Mouse (Mus musculus) CD8-positive naive resting alpha-beta T cell, adult 2 months (primary cell): ENCODE measurements around the gene D430041D05Rik.

Source experiments
- DNase-seq, 2 experiments: peaks; one replicate each; pipeline ENCODE4 v3.0.0; 2022; ENCODE audit warnings: low read depth in 2 of 2, low spot score in 2 of 2

Gene D430041D05Rik

DNA sequence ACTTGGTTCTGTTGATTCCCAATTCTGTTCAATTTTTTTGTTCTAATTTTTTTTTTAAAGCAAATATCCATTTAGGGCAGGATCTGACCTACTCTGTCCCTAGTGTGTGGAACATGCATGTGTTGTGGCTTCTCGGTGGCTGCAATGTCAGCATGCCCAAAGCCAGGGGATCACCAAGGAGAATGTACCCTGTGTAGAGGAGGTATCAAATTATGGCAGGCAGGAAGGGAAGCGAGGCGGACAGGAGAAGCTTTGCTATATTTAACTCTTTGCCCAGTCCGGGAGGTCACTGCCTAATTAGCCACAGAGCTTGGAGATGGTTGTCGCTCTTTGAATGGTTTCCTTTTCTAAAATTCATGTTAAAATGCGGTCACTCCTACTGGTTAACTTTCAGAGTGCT is 212.6 kb downstream of the D430041D05Rik start:
- no peak for DNase-seq

DNA sequence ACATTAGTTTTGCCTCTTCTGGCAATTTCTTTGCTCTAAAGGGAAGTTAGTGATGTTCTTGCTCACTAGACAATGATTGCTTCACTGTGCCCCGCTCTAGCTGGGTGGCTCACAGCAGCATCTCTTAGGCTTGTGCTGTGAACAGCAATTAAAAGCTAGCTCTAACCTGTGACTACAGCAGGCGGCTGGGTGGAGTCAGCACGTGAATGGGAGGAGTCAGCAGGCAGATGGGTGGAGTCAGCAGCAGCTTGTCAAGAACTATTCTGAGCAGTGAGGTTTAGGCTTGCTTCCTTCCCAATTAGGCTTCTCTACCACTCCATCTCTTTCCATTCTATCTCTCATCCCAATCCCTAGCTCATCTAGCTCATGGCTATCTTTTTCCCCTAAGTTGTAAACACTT is 213.5 kb downstream of the D430041D05Rik start:
- DNase-seq: no peak

DNA sequence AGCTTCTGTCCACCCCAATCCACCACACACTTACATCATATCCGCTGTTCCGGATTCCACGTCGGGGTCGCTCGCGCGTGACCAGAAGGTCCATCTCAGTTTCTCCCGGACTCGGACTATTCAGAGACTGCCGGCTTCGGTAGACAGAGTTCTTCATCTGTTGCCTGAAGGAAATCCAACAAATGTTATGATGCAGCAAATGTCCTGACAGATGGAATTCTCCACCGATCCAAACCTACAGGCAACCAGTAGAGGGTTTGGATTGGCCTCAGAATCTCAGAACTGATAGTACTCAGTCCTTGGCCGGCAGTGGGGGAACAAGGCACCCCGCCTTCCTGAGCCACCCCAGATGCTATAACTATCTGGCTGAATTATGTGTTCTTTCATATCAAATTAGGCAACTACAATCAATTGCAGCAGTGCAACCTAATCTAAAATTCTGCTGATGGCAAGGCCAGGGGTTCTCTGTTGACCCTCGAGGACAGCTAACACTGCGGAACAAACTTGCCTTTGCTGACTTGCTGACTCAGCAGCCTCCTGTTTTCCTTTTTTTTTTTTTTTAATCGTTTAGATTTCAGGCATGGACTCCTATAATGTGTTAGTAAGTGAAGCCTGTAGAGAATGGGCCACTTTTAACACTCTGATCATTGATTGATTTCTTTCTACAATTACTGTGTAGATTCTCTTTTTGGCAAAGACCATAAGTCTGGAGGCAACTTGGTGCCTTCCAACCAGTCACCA is 218.2 kb downstream of the D430041D05Rik start:
- DNase-seq: no peak

DNA sequence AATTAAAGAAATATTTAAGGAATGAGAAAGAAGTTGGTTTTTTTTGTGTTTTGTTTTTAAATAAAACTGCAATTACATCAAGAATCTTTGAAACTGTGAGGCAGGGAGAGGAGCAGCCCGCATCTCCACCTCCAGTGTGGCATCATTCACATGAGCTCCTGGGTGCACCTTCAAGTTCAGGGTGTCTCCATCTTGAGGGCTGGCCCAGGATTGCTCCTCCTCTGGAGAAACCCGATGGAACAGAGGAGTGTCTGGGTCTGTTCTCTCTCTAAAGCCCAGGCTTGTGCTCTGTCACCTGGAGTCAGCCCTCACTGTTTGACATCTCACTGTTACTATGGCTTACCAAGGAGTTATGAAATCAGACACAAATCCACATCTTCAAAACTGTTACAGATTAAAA is 219.1 kb downstream of the D430041D05Rik start:
- DNase-seq: no peak

DNA sequence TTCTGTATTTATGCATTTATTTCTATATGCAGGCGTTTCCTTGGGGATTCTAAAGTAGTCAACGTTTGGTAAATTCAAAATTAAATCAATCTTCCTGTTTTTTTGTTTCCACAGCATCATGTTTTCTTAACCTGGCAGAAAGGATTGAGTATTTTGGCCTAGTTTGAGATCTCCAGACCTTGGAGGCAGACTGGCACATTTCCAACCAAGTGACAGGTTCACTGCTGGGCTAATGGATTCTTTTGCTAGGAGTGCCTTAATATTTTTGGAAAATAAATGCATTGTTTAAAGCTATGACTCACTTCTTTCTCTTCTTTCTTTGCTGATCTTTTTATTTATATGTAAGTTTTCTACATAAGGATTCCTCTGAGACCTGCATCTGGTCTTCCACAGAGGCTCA is 222.0 kb downstream of the D430041D05Rik start:
- no peak for DNase-seq

DNA sequence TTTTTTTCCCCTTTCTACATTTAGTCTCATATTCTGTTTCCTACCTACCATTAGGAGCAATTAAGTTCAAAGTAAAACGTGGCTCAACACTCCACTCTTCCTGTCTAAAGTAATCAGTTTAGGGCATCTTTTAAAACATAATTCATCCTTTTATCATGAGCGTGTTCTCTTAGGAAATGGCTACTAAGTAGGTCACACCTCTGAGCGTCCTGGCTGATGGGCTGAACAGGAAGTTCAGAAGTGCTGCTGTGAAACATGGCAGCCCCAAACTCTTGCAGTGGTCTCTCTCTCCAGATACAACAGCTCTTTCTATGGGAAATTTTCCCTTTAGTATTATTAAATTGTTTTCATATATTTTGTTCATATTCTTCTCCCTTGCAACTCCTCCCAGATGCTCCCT is 223.7 kb downstream of the D430041D05Rik start:
- no peak for DNase-seq

- no peak for DNase-seq
Measured at GRCm38 (mm10) chr2:104185616-104186015, 225.2 kb downstream of the D430041D05Rik start.

DNA sequence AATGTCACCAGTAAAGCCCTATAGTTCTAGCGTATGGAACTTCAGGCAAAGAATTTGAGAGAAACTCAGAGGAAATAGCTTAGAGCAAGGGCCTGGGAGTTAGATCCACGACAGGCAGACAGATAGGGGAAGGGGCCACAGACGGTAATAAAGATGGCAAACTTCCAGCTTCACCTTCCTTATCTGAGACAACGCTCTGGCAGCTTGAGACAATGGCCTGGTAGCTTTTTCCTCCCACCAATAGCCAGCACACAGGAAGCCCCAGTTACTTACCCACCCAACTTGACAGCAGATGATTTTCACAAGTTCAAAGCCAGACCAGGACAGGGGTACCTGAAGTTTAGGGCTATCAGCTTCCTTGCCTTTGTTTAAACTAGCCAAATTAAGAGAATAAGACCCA is 226.5 kb downstream of the D430041D05Rik start:
- DNase-seq: no peak

DNA sequence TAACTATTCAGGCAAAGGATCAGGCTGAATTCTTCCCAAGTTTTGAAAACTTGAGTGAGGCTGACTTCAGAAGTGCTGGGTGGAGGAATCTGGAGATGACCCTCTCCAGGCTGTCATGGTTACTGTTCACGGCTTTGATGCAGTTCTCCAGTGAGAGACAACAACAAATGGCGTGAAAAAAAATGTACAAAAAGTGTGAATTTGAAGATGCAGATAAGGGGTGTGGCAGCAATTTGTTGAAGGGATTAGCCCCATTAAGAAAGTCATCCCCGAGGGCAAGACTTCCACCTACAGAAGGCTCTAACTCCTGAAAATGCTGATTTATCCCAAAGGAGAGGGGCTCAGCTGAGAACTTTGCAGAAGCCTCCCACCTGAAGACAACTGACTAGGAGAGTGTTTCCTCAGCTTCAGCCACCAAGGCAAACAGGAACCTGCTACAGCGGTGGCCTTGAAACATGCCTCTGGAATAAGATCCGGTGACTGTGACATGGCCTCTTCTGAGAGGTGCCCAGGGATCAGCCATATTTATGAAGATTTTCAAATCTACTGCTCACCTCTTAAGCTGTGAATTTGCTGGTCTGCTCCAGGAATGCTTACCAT is 227.5 kb downstream of the D430041D05Rik start:
- DNase-seq: no peak

DNA sequence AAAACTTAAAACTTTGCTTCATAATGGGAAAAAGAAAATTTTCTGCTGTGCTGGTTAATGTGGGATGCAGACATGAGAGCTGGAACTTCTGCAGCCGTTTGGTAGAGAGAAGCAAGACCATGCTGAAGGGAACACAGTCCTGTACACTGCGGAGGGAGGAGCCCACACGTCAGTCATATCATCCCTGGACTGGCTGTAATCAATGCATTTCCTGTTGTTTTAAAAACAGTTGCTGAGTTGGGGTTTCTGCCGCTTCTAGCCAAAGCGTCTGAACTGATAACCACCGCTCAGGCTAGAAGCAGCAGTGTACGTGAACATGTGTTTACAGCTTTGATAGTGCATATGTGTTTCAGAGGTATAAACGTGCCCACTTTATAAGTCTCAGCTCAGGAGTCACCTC is 231.2 kb downstream of the D430041D05Rik start:
- DNase-seq: no peak

- DNase-seq: no peak
Measured at GRCm38 (mm10) chr2:104178251-104178650, 232.6 kb downstream of the D430041D05Rik start.

DNA sequence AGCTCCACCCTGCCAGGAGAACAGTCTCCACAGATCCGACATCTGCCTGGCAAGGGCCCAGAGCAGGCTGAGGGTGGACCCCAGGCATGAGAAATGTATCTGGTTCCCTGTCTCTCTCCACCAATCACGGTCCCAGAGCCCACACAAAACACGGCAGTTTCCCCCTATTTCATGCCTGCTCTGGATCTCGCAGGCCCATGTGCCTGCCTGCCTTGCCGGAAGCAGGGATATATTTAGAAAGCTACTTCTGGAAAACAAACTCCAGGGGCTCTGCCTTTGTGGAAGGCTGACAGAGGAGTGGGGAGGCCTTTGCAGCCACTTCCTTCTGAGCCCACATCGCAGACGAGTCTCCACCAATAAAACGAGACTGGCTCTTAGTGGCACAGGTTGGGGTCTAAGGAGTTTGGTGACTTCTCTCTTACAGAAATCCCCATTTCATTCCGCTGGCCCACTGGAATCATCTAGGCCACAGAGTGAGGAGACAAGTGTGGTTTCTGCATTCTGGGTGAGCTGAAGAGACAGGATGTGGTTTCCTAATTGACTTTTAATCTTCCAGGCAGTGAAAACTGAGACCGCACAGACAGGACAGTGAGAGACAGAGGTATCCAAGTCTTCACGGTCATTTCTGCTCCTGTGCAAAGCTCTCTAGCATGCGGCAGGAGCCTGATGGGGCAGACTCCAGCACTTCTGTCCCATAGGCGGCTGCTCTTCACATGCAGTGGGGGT is 233.7 kb downstream of the D430041D05Rik start:
- DNase-seq: peak; percentile 8 to 18

DNA sequence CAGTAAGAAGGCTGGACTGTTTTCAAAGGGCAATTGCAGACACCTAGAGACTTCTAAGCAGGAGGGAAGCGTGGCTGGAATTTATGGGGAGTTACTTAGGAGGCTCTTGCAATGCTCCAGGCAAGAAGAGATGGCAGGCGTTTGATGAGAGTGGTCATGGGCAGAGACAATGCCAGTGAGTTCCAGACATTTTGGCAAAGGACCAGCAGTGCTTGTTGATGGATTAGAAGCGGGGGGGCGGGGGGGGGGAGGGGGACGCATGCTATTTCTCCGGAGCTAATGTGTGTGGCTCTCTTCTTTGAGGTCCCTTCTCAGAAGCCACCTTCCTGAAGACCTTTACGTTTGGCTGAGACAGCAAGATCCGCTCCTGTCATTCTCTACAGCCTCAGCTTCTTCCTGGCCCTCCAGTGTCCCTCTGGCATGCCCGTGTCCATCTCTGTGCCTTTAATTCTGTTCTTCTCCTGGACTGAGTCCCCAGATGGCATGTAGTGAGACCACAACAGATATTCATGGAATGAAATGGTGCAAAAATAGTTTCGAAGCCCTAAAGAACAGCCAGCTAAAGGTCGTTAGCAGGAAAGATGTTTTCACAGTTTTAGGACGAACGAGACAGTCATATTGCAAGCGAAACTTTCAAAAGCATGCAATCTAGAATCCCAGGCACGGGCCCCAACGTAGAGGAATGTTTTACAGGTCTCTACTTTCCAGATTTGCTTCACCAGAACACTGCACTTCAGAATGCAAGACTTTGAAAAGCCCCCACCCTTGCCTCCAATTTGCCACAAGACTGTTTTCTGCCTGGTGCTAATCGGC is 234.4 kb downstream of the D430041D05Rik start:
- DNase-seq: no peak

DNA sequence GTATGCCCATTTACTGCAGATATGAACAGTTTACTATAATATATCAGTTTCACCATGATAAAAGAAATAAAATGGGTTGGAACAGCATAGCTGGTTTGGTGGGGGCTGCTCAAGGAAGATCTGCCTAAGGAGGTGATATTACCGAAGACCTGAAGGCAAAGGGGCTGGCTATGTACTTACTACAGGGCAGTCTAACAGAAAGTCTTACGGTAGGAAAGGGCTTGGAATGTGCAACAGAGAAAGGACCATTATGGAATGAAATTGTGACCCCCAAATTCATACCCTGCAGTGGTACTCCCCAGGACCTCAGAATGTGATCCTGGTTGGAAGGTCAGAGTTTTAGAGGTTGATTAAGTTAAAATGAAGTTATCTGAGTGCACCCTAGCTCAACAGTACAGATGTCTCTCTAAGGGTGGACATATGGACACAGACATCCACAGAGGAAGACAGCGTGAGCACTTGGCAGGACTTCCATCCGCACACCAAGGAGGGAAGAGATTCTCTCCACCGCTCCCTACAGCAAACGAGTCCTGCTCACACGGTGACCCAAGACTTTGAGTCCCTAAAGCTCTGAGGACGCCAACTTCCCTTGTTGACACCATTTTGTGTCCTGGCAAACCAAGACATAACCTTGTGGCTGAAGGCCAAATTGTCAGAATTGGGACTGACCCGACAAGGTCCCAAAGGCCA is 235.2 kb downstream of the D430041D05Rik start:
- DNase-seq: no peak

DNA sequence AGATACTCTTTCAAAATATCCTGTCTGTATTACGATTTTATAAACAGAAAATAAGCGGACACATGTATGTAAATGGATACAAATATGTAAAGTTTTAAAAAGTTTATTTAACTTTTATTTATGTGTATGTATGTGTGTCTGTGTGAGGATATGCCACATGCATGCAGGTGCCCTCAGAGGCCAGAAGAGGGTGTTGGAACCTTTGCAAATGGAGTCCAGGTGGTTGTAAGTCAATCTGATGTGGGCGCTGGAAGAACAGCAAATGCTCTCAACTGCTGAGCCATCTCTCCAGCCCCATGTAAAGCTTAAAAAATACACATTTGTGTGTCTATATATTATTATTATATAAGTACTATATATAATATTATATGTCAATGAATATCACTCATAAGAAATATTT is 237.4 kb downstream of the D430041D05Rik start:
- no peak for DNase-seq

GRCm38 (mm10) chr2:104172695-104173348 is 238.0 kb downstream of the D430041D05Rik start:
- peak; percentile 74 to 75 for DNase-seq

- no peak for DNase-seq
Measured at GRCm38 (mm10) chr2:104168186-104168896, 242.5 kb downstream of the D430041D05Rik start.

- DNase-seq: no peak
Measured at GRCm38 (mm10) chr2:104167765-104168164, 243.0 kb downstream of the D430041D05Rik start.

DNA sequence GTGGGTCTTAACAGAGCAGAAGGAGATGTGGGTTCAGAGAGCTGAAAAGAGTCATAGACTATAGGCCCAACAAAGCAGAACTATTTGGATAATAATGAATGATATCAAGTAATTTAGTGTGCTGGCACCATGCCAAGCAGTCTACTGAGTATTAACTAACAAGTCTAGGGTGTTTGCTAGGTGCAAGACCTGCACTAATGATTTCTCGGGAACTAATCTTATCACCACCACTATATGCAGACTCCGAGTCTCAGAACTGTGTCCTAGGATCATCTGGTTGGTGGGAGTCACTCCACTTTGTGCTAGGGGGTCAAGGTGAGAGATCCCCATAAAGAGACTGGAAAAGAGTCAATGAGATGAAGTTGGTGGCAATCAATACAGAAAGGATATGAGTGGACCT is 245.2 kb downstream of the D430041D05Rik start:
- DNase-seq: no peak
